Mouse (Mus musculus): ENCODE measurements around the gene Gpr171. TPM values are rescaled to one million over a fixed set of nuclear protein-coding genes. Genes with fewer than 3 reads are reported as not detected.

The Gpr171 gene
- polyA plus RNA-seq, 1 experiment from 2014 or later: 0.91 TPM

- WGBS: 87% methylated on average over 17 of the region's 17 CpGs
- Histone ChIP-seq H3K4me3 (ENCODE audit: low read depth, low read length) (no peak overlapping the region), H3K9me3 (ENCODE audit: control insufficient read depth, low read length) (no peaks in the 10 kb centered on the region), H3K27ac (replicated peaks; ENCODE audit: low read depth, low read length) (no peak overlapping the region), H3K4me1 (ENCODE audit: control insufficient read depth, insufficient read depth, low read length) (no peaks in the 10 kb centered on the region), H3K27me3 (ENCODE audit: control insufficient read depth, insufficient read depth, low read length) (no peaks in the 10 kb centered on the region), H3K36me3 (ENCODE audit: control insufficient read depth, insufficient read depth, low read length) (no peaks in the 10 kb centered on the region), H3K4me2 (ENCODE audit: low read depth, severe bottlenecking) (no peak overlapping the region), H3K9ac (ENCODE audit: low read length) (no peak overlapping the region)
- DNase-seq (ENCODE audit: low spot score) (no peak), ATAC-seq (ENCODE audit: insufficient number of reproducible peaks, low FRiP score, low TSS enrichment, low read depth) (no peak)
Observed at GRCm38 (mm10) chr3:59054834-59055535, 46.6 kb downstream of the Gpr171 start.

Other genes starting within 250 kb of the Gpr171 start
- 0.28 and 0.44 TPM in 2 replicates for gene Clrn1, start 216.5 kb downstream of the Gpr171 start, polyA plus RNA-seq (2014; fragmentation: Nextera tagmentation; extraction: Ambion mirVana)
- 1.6 and 2.1 TPM in 2 replicates for gene Med12l, start 96.0 kb downstream of the Gpr171 start, polyA plus RNA-seq (2014; fragmentation: Nextera tagmentation; extraction: Ambion mirVana)
- 0.96 and 1.1 TPM in 2 replicates for gene P2ry14, start 51.8 kb upstream of the Gpr171 start, polyA plus RNA-seq (2014; fragmentation: Nextera tagmentation; extraction: Ambion mirVana)
- gene Gpr87, start 93.3 kb upstream of the Gpr171 start, polyA plus RNA-seq (2014; fragmentation: Nextera tagmentation; extraction: Ambion mirVana): 0.68 and 1.1 TPM in 2 replicates
- gene P2ry13, start 109.1 kb upstream of the Gpr171 start, polyA plus RNA-seq (2014; fragmentation: Nextera tagmentation; extraction: Ambion mirVana): 0.20 and 0.57 TPM in 2 replicates
- 0.60 and 0.93 TPM in 2 replicates for gene P2ry12, start 161.1 kb upstream of the Gpr171 start, polyA plus RNA-seq (2014; fragmentation: Nextera tagmentation; extraction: Ambion mirVana)
- gene Igsf10, start 242.6 kb upstream of the Gpr171 start, polyA plus RNA-seq (2014; fragmentation: Nextera tagmentation; extraction: Ambion mirVana): 4.6 and 4.7 TPM in 2 replicates

All from limb, embryonic 11.5 days (tissue).